Mouse (Mus musculus): Measurements from ENCODE around the gene Hist1h4a. TPM values are rescaled to one million over a fixed set of nuclear protein-coding genes. Genes with fewer than 3 reads are reported as not detected.
A peak's percentile ranks its signal among the peaks of the same experiment; 100 is the strongest.

Hist1h4a gene
- total and polyA plus RNA-seq, 3 experiments: 9.8 to 3,025 TPM; not detected in 1

DNA sequence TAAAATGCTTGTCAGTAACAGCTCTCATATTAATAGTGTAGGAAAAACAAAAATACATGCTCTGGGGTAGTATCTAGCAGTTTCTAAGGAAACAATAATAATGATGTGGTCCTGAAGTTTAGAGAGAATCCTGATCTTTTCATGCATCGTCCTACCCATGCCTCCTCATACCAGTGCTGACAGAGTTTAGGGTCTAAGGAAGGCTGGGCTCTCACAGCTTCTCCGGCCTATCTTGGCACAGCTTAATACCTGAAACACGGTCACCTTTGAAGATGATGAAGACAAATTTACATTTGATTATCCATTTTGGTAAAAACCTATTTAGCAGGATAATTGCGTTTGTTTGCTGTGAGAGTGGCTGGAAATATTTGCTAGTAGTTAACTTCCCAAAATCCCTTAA lies 17.1 kb downstream of the Hist1h4a start:
- H3K27me3 ChIP-seq (ENCODE audit: control insufficient read depth in 1 of 2, insufficient read depth in 2 of 2, low read length in 2 of 2): no peaks in the 10 kb centered on the region
- DNase-seq (ENCODE audit: low read depth, low spot score): peak; percentile 74
- H3K9ac ChIP-seq (ENCODE audit: control insufficient read depth, low read depth, low read length, poor library complexity, severe bottlenecking): peak overlapping the region; percentile 84
- TF ChIP-seq BHLHE40 (IDR thresholded peaks at IDR 0.05; ENCODE audit: borderline replicate concordance, low read depth, low read length) (no peak), SMC3 (IDR thresholded peaks at IDR 0.05; ENCODE audit: low read depth, low read length) (no peak), CHD1 (IDR thresholded peaks at IDR 0.05; ENCODE audit: low read depth, low read length) (no peak), POLR2A (IDR thresholded peaks at IDR 0.05; ENCODE audit: control insufficient read depth in 1 of 2, insufficient read depth in 1 of 2, low read depth in 1 of 2, low read length in 2 of 2, poor library complexity in 1 of 2) (no peak), NELFE (IDR thresholded peaks at IDR 0.05; ENCODE audit: low read depth, low read length) (no peak), MYC (IDR thresholded peaks at IDR 0.05; ENCODE audit: low read depth, low read length) (no peak), GATA1 (IDR thresholded peaks at IDR 0.05; ENCODE audit: low read depth, low read length) (no peak), CHD2 (IDR thresholded peaks at IDR 0.05; ENCODE audit: low read length) (no peak), ETS1 (IDR thresholded peaks at IDR 0.05; ENCODE audit: low read depth, low read length) (no peak), CTCF (IDR thresholded peaks at IDR 0.05 in 2 of 3, conservative IDR thresholded peaks at IDR 0.05 in 1 of 3; ENCODE audit: control insufficient read depth in 1 of 3, insufficient read depth in 1 of 3, low read depth in 2 of 3, low read length in 3 of 3, poor library complexity in 1 of 3, severe bottlenecking in 1 of 3) (no peak), MXI1 (IDR thresholded peaks at IDR 0.05; ENCODE audit: low read depth, low read length) (no peak), NRF1 (IDR thresholded peaks at IDR 0.05; ENCODE audit: insufficient read depth, low read depth, low read length, poor library complexity, severe bottlenecking) (no peak), ZC3H11A (IDR thresholded peaks at IDR 0.05; ENCODE audit: low read depth, low read length) (no peak), GABPA (IDR thresholded peaks at IDR 0.05; ENCODE audit: low read depth, low read length) (no peak), KAT2A (conservative IDR thresholded peaks at IDR 0.05; ENCODE audit: low read depth, low read length) (no peak), TAL1 (IDR thresholded peaks at IDR 0.05; ENCODE audit: low read length) (no peak)
- peaks cover 0 to 12% of the 10 kb centered on the region in 2 experiments; a peak in 1 of 4 replicates for H3K4me1 ChIP-seq (ENCODE audit: control insufficient read depth in 1 of 2, insufficient read depth in 2 of 2, low read length in 2 of 2)
- peaks cover 0 to 30% of the 10 kb centered on the region in 2 experiments; a peak in 2 of 4 replicates for H3K36me3 ChIP-seq (ENCODE audit: control insufficient read depth in 1 of 2, insufficient read depth in 2 of 2, low read length in 2 of 2)
- H3K4me3 ChIP-seq (ENCODE audit: control insufficient read depth in 1 of 2, insufficient read depth in 1 of 2, low read depth in 2 of 2, low read length in 2 of 2): peak overlapping the region; percentile 0 to 42; a peak in 2 of 4 replicates
- H3K79me2 ChIP-seq (ENCODE audit: control insufficient read depth, insufficient read depth, low read length, poor library complexity): peaks cover 1% of the 10 kb centered on the region; the same call in 1 of the 2 replicates
- H3K27ac ChIP-seq (ENCODE audit: control insufficient read depth, low read depth, low read length): peak overlapping the region; percentile 95
- no peaks in the 10 kb centered on the region for H3K9me3 ChIP-seq (replicated peaks; ENCODE audit: insufficient read depth, low read length)

DNA sequence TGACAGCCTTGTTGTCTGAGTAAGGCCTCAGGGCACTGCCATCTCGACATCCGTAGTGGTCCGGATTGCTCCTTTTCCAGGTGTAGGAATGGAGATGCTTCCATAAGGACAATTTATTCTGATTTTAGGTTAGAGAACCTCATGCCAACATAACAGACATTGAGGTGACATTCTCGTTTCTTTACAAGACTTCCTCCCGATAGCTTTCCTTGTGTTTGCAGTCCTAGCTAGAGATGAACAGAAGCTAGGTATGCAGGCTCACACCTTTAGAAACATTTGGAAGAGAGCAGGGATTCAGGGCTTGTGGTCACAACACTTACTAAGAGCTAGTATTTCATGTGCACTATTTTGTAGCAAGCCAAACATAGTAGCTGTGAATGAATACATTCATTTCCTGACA lies 17.8 kb downstream of the Hist1h4a start:
- Histone ChIP-seq H3K4me1 (ENCODE audit: control insufficient read depth in 1 of 2, insufficient read depth in 2 of 2, low read length in 2 of 2) (0 out of 4 replicates have a peak, but pooled peaks cover 0 to 8% of the 10 kb centered on the region in 2 experiments), H3K4me3 (ENCODE audit: control insufficient read depth in 1 of 2, insufficient read depth in 1 of 2, low read depth in 2 of 2, low read length in 2 of 2) (no peak overlapping the region), H3K36me3 (ENCODE audit: control insufficient read depth in 1 of 2, insufficient read depth in 2 of 2, low read length in 2 of 2) (peaks cover 0 to 23% of the 10 kb centered on the region in 2 experiments; a peak in 2 of 4 replicates), H3K27ac (ENCODE audit: control insufficient read depth, low read depth, low read length) (peak overlapping the region; percentile 26; the same call in 1 of the 2 replicates), H3K27me3 (ENCODE audit: control insufficient read depth in 1 of 2, insufficient read depth in 2 of 2, low read length in 2 of 2) (no peaks in the 10 kb centered on the region), H3K9ac (ENCODE audit: control insufficient read depth, low read depth, low read length, poor library complexity, severe bottlenecking) (peak overlapping the region; percentile 23; the same call in 1 of the 2 replicates), H3K79me2 (ENCODE audit: control insufficient read depth, insufficient read depth, low read length, poor library complexity) (peaks cover 1% of the 10 kb centered on the region; the same call in 1 of the 2 replicates), H3K9me3 (replicated peaks; ENCODE audit: insufficient read depth, low read length) (no peaks in the 10 kb centered on the region)
- TF ChIP-seq MYC (IDR thresholded peaks at IDR 0.05; ENCODE audit: low read depth, low read length) (no peak), ZMIZ1 (IDR thresholded peaks at IDR 0.05; ENCODE audit: low read depth, low read length) (no peak), CTCF (IDR thresholded peaks at IDR 0.05 in 2 of 3, conservative IDR thresholded peaks at IDR 0.05 in 1 of 3; ENCODE audit: control insufficient read depth in 1 of 3, insufficient read depth in 1 of 3, low read depth in 2 of 3, low read length in 3 of 3, poor library complexity in 1 of 3, severe bottlenecking in 1 of 3) (no peak), TAL1 (IDR thresholded peaks at IDR 0.05; ENCODE audit: low read length) (no peak), TCF12 (IDR thresholded peaks at IDR 0.05; ENCODE audit: low read depth, low read length) (no peak), MXI1 (IDR thresholded peaks at IDR 0.05; ENCODE audit: low read depth, low read length) (no peak)
- DNase-seq (ENCODE audit: low read depth, low spot score): peak; percentile 41

All from MEL (cell line).